Mouse (Mus musculus) urinary bladder, postnatal 14 days (tissue): ENCODE data around the gene Nat8.
"Not testable (repeated sequence)": the region's sequence is repeated elsewhere in the genome, so short reads cannot be mapped to it uniquely, and the experiment has no call there.

ENCODE experiments used
- DNase-seq: peaks from one replicate; pipeline ENCODE4 v3.0.0; 2021; ENCODE audit warnings: low spot score

The Nat8 gene

DNA sequence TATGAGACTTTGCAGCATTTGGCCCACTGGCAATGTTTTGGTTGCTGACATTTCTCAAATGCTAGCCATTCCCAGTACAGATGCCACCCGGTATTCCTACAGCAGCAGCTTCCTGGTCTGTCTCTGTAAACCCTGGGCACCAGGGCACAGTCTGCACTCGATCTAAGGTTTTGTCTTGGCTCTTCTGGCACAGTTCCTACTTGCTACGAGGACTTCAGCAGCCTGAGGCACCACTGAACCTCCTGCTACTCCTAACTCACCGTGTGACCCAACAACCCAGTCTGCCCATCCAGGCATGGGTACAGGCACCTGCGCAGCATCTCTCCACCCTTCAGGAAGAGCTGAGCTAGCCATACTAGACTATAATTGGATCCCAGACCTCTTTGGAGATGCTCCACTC is 4.2 kb upstream of the Nat8 start:
- DNase-seq = not testable (repeated sequence)

DNA sequence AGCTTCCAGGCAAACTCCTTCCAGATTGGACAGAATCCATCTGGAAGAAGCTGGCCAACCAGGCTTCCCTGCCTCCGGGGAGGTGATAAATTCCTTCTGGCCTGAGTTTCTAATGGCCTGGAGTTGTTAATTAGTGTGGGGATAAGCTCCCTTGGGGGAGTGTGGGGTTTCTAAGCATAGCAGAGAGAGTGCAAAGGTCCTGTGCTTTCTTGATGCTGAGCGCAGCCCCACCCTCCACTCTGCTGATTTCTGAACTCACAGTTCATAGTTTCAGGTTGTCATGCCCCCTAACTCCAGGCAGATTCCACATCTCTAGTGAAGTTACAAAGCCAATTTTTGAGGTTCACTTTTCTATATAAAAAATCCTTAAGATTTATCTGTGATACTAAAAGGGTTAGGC is 3.2 kb upstream of the Nat8 start:
- not testable (repeated sequence) for DNase-seq

DNA sequence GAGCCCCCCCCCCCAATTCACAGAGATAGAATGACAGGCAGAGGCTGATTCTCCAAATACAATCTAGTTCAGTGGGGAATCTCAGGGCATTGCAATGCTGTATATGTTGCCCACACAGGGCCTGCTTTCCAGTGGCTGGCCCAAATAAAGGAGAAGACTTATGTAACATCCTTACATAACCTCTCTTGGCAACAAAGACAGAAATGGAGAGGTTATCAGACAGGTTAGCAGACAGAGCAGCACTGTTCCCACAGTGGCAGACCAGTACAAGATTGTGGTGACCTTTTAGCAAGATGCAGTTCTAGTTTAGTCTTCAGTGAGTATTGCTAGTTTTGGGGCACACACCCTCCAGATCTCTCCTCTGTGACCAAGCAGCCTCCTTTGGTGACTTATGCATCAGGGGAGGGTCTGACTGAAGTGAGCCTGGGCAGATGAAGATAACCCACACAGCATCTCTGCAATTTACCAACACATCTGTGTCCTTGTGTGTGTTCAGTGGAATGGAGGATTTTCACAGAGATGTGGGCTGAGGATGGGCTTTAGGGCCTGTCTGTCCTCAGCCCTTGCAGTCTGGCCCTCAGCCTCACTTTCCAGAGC is 2.7 kb upstream of the Nat8 start:
- DNase-seq = not testable (repeated sequence)

DNA sequence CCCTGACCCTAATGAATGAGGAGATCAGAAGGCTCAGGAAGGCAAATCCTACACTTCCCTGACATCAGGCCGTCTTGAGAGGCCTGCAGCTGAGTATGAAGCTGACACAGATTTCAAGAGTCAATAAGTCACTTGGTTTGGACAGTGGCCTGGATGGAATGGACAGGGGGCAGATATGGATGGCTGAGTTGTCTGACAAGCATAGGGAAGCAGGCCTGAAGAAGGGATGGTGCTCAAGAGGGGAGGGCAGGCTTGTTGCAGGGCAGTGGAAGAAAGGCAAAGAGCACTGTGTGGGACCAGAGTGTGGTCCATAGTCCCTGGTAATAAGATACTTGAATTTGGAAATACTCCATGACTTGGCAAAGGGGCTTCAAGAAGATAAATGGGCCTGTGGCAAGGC is 2.4 kb downstream of the Nat8 start:
- no peak for DNase-seq

DNA sequence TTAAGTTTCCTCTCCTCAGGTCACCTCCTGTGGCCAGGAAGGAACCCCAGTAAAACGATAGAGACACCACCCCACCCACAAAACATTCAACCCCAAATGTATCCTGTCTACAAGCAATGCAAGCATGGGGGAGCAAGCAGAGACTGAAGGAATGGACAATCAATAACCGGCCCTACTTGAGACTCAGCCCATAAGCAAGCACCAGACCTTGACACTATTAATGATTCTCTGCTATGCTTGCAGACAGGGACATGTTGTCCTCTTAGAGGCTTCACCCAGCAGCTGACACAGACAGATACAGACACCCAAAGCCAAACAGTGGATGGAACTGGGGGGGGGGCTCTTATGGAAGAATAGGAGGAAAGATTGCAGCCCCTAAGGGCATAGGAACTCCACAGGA is 6.0 kb downstream of the Nat8 start:
- DNase-seq = no peak

DNA sequence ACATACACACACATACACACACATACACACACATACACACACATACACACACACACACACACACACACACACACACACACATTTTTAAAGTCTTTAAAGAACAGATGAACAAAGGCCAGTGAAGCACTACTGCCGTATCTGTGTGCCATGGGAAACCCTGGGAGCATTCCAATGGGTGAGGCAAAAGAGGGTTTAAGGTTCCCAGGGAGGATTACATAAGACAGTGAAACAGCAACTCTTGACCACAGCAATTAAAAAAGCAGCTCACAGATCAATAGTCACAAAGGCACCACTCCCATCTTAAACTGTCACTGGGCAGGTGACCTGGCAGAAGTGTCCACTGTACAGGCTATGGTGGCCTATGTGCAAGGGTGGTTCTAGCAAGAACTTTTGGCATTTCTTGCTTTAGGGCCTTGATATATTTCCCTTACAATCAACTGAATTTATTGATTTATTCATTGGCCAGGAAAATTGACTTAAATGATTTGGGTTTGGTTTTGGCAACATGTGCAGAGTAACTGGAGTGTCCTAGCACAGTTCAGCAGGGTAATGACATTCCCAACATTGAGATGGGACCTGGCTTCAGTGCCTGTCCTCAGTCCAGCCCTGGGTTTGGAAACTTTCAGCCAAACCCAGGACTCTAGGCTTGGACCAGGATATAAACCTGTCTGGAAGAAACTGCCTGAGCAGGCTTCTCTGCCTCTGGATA is 8.3 kb downstream of the Nat8 start:
- DNase-seq = no peak

DNA sequence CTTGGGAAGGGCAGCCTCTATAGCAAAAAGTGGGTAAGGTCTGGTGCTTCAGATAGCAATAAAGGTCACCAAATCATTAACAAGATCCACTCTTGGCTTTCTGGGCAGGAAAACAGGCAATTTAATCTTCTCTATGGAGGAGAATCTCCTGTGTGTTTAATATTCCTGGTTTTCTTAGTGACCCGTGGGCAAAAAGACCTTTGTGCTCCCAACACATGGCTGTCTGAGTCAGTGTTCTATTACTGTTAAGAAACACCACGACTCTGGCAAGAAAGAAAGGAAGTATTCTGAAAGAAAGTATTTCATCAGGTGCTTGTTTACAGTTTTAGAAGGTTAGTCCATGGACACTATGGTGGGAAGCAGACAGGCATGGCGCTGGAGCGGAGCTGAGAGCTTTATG is 9.6 kb downstream of the Nat8 start:
- DNase-seq = no peak

DNA sequence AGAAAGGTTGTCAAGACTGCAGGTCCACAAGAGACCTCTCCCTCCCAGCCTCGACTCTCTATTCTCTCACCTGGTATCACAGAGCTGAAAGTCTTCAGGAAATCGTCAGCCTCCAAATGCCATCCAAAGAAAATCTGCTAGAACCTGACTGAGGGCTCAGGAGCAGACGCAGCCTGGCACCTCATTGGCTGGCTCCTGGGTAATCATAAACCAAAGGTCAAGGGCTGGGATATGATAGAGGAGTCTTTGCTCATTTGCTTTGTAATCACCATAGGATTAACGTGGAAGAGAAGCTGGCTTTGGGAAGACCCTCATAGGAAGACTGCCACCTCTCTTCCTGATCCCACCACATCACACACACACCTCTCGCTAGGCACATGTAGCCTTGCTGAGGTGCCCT is 11.0 kb downstream of the Nat8 start, which contains the start of the genes Nat8f6 and Nat8f5:
Gene Nat8f6 (minus strand): TSS at position 118 of the 400 bp plus-strand sequence.
Gene Nat8f5 (minus strand): TSS at position 136 of the 400 bp plus-strand sequence.
- no peak for DNase-seq

DNA sequence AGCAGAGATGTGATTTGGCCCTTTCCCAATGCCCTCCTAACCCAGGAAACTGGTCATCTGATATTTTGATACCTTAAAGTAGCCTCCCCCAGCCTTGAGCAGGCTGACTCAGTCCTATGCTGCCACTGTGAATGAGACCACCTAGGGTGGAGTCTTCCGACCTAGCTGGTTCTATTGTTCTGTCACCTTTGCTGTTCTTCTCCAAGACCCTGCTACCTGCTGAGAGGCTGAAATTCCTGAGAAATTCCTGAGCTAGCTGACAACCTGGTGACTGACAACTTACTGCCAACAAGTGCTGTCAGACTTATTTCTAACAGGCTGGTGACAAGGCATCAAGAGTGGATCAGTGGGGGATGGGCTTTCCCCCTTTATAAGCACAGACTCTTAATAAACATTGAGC is 13.5 kb downstream of the Nat8 start:
- no peak for DNase-seq

DNA sequence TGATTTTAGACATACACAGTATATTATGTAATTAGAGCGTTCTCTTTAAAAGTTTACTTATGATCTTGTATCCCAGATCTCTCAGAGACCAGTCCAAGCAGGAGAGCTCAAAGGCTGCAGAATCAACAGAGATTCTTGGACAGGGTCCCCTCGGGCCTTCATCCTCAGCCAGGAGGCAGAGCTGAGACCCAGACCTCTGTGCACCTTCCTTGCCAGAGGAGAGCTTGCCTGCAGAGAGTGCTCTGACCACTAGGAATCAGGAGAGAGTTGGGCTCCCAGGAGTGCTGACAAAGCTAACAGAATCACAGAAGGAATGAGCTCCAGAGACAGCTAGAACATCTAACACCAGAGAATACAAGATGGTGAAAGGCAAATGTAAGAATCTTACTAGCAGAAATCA is 18.5 kb downstream of the Nat8 start:
- DNase-seq = no peak

DNA sequence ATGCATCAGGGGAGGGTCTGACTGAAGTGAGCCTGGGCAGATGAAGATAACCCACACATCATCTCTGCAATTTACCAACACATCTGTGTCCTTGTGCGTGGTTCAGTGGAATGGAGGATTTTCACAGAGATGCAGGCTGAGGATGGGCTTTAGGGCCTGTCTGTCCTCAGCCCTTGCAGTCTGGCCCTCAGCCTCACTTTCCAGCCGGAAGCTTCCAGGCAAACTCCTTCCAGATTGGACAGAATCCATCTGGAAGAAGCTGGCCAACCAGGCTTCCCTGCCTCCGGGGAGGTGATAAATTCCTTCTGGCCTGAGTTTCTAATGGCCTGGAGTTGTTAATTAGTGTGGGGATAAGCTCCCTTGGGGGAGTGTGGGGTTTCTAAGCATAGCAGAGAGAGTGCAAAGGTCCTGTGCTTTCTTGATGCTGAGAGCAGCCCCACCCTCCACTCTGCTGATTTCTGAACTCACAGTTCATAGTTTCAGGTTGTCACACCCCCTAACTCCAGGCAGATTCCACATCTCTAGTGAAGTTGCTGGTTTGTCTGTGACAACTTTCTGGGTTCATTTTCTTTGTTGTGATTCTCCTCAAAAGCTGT is 20.8 kb downstream of the Nat8 start:
- not testable (repeated sequence) for DNase-seq

DNA sequence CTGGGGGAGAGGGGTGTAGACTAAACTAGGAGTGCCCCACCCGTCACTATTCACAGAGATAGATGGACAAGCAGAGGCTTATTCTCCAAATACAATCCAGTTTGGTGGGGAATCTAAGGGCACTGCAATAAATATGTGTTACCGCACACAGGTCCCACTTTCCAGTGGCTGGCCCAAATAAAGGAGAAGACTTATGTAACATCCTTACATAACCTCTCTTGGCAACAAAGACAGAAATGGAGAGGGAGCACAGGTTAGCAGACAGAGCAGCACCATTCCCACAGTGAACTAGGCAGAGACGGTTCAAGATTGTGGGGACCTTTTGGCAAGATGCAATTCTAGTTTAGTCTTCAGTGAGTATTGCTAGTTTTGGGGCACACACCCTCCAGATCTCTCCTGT is 21.4 kb downstream of the Nat8 start:
- not testable (repeated sequence) for DNase-seq

DNA sequence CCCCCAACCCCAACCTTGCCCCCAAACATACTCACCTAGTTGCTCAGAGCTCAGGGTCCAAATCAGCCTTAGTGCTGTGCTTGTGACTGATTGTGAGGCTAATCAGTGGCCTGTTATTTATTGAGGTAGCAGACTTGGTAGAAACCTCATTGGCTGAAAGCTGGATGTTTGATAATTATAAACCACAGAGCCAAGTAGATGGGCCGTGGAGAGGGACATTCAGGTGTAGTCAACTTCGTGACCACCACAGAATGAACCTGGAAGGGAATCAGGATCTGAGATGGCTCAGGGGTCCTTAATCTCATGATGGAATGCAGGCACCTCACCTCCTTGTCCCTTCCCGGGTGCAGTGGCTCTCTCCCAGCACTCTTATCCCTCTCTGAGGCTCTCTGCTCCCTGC is 22.1 kb downstream of the Nat8 start:
- not testable (repeated sequence) for DNase-seq

DNA sequence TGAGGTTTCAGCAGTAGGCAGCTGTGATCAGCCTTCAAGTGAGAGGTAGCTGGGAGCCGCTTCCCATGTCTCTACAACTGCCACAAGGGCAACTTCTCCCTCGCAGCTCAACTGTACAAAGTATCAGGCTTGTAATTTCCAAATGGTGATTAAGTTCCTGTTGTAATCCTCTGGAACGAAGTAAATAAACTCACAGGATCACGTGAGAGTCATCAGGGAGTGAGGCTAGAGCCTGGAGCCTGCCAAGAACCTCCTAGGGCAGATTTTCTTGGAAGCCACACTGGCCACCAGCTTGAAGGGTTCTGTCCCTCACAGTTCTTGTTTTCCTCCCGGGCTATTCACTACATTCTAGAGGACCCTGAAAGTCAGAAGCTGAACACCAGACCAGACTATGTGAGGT is 28.7 kb downstream of the Nat8 start:
- DNase-seq = not testable (repeated sequence)
